Mouse (Mus musculus): ENCODE measurements at regions not wholly inside any gene's neighbourhood (a gene's known extent, or its start where the extent isn't known, plus 50 kb on each side); places are given as distances from the start of the nearest gene placed in this dataset.

DNA sequence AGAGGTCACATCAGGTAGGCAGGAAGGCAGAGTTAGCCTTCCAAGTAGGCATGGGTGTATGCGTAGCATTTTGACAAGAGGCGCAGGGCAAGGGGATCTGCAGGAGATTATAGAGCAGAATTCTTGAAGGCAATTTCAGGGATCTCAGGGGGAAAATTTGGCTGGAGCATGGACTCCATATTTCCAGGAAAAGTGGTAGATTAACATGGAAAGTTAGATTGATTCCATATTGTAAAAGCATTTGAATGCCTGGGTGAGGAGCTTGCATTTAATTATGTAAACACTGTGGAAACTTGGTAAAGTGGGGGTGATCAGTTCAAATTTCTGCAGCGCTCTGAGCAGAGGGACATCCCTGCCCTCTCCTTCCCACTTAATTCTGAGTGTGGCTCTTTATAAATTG is 146.7 kb downstream of the Pax3 start:
- Histone ChIP-seq H3K4me2 (no peak overlapping the region), H3K9ac (no peak overlapping the region), H3K27ac (no peak overlapping the region), H3K27me3 (no peaks in the 10 kb centered on the region), H3K4me1 (replicated peaks) (no peaks in the 10 kb centered on the region), H3K36me3 (no peaks in the 10 kb centered on the region), H3K4me3 (no peak overlapping the region), H3K9me3 (no peaks in the 10 kb centered on the region)
- no peak for ATAC-seq (ENCODE audit: low FRiP score)
- WGBS = 90% methylated on average over 3 of the region's 3 CpGs

GRCm38 (mm10) chr1:78032336-78032735 is 164.6 kb downstream of the Pax3 start:
- no peak for ATAC-seq (ENCODE audit: low FRiP score)
- Histone ChIP-seq H3K27ac (no peak overlapping the region), H3K4me3 (no peak overlapping the region), H3K36me3 (no peaks in the 10 kb centered on the region), H3K9me3 (no peaks in the 10 kb centered on the region), H3K4me2 (no peak overlapping the region), H3K4me1 (replicated peaks) (no peaks in the 10 kb centered on the region), H3K27me3 (no peaks in the 10 kb centered on the region), H3K9ac (no peak overlapping the region)
- 83% methylated on average over 2 of the region's 2 CpGs for WGBS

DNA sequence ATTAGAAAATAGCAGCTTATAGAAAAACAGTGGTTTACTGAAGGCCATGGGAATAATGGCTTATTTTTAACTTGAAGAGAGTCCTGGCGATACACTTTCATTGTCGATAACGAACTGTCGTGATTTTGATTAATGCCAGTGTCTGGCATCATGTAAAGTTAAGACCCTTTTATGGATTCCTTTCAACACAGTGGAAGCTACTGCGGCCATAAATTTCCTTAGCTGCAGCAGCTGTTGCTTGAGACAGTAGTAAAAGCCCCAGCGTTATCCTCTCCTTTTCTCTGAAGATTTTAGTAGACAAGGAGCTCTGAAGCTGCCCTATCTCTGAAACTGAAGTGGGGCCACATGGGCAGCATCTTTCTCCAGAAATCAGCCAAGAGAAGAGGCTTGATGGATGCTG is 175.2 kb downstream of the Pax3 start:
- Histone ChIP-seq H3K27ac (no peak overlapping the region), H3K36me3 (no peaks in the 10 kb centered on the region), H3K27me3 (peaks cover 4% of the 10 kb centered on the region; the same call in 1 of the 2 replicates), H3K4me3 (no peak overlapping the region), H3K9me3 (no peaks in the 10 kb centered on the region), H3K4me2 (no peak overlapping the region), H3K4me1 (replicated peaks) (0 out of 2 replicates have a peak, but pooled peaks cover 4% of the 10 kb centered on the region), H3K9ac (no peak overlapping the region)
- ATAC-seq (ENCODE audit: low FRiP score) = no peak
- 61% methylated on average over 6 of the region's 6 CpGs for WGBS

DNA sequence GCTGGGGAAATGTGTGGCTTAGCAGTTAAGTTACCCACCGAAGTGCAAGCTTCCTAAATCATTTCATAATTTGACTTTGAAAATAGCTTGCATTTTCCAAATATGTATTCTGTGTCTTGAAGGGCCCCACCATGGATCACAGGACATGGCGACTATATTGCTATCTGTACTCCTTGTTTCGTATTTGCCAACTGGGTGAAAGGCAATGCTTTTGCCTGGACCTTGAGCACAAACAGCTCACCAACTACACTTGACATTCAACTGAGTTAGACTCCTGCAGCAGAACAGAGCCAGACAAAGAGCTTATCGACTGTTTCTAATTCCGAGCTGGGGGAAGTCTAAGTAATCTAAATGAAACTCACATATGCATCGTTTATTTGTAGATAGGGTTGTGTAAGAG is 175.9 kb downstream of the Pax3 start:
- Histone ChIP-seq H3K4me3 (no peak overlapping the region), H3K27me3 (peaks cover 4% of the 10 kb centered on the region; the same call in 1 of the 2 replicates), H3K36me3 (no peaks in the 10 kb centered on the region), H3K4me1 (replicated peaks) (peaks cover 9% of the 10 kb centered on the region), H3K4me2 (no peak overlapping the region), H3K27ac (no peak overlapping the region), H3K9me3 (no peaks in the 10 kb centered on the region), H3K9ac (no peak overlapping the region)
- 87% methylated on average over 6 of the region's 6 CpGs for WGBS
- no peak for ATAC-seq (ENCODE audit: low FRiP score)

- ATAC-seq (ENCODE audit: low FRiP score) = no peak
- Histone ChIP-seq H3K27me3 (peaks cover 4% of the 10 kb centered on the region; the same call in 1 of the 2 replicates), H3K4me1 (replicated peaks) (peaks cover 11% of the 10 kb centered on the region), H3K4me2 (no peak overlapping the region), H3K27ac (no peak overlapping the region), H3K4me3 (no peak overlapping the region), H3K9me3 (no peaks in the 10 kb centered on the region), H3K9ac (no peak overlapping the region), H3K36me3 (no peaks in the 10 kb centered on the region)
- WGBS = 79% methylated on average over 6 of the region's 6 CpGs
These were observed 178.9 kb downstream of the Pax3 start for GRCm38 (mm10) chr1:78017949-78018617.

DNA sequence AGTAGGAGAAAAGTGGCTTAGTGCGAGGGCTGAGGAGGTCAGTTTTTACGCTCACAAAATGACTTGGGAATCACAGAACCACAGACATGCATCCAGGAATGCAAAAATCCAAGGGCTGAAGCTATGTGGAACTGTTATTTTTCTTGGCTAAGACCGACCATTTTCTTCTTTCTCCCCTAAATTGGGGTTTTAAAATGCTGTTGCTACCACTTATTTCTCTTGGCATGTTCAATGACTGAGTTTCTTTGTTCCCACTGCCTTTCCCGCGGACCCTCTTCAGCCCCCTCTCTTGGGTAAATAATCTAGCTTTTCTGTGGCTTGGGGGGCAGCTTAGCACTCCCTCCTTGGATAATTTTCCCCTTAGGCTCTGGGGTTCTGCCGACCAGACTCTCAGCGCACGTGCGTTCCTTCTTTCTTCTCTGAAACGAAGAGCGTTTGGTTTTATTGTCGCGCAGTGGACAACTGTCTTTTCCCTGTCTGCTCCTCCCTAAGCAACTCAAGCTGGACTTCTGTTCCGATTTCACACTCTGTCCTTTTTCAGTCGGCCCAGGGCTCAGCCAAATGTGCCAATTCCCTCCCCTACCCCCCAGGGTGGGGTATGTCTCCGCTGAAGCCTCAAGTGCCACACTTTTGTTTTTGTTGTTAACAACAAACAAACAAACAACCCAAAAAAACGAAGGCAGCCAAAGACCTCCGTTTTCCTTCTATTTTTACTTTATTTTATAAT is 180.2 kb downstream of the Pax3 start:
- H3K9me3 ChIP-seq = no peaks in the 10 kb centered on the region
- 41% methylated on average over 18 of the region's 18 CpGs for WGBS
- H3K27me3 ChIP-seq = peaks cover 4% of the 10 kb centered on the region; the same call in 1 of the 2 replicates
- ATAC-seq (ENCODE audit: low FRiP score) = no peak
- no peak overlapping the region for H3K9ac ChIP-seq
- no peak overlapping the region for H3K27ac ChIP-seq
- no peaks in the 10 kb centered on the region for H3K36me3 ChIP-seq
- no peak overlapping the region for H3K4me3 ChIP-seq
- H3K4me2 ChIP-seq = peak overlapping the region; percentile 44
- peaks cover 9% of the 10 kb centered on the region for H3K4me1 ChIP-seq (replicated peaks)

GRCm38 (mm10) chr1:78015999-78016398 is 180.9 kb downstream of the Pax3 start:
- no peak overlapping the region for H3K9ac ChIP-seq
- no peak for ATAC-seq (ENCODE audit: low FRiP score)
- WGBS = 38% methylated on average over 3 of the region's 3 CpGs

DNA sequence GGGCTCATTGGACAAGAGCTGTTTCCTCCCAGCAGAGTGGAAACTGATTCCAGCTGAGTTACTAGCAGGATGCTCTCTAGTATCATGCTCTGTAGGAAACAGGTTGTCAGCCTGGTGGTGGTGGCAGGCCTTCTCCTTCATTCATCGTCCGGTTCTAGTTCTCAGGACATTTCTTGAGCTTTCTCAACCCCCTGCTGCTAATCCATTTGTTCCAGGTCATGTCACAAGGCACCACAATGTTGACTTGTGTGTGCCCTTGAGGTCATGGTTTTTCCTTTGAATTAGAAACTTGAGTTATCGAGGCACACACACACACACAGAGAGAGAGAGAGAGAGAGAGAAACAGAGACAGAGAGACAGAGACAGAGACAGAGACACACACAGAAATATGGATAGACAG is 183.5 kb downstream of the Pax3 start:
- H3K9me3 ChIP-seq = no peaks in the 10 kb centered on the region
- 10% methylated on average over 3 of the region's 3 CpGs for WGBS
- H3K27me3 ChIP-seq = peaks cover 4% of the 10 kb centered on the region; the same call in 1 of the 2 replicates
- ATAC-seq (ENCODE audit: low FRiP score) = no peak
- H3K4me1 ChIP-seq (replicated peaks) = peaks cover 9% of the 10 kb centered on the region
- no peak overlapping the region for H3K27ac ChIP-seq
- no peak overlapping the region for H3K9ac ChIP-seq
- H3K36me3 ChIP-seq = no peaks in the 10 kb centered on the region
- H3K4me3 ChIP-seq = no peak overlapping the region
- no peak overlapping the region for H3K4me2 ChIP-seq

More at GRCm38 (mm10) chr1:78015999-78016398, 180.9 kb downstream of the Pax3 start:
- H3K9me3 ChIP-seq = no peaks in the 10 kb centered on the region
- H3K4me1 ChIP-seq (replicated peaks) = peaks cover 9% of the 10 kb centered on the region
- no peak overlapping the region for H3K27ac ChIP-seq
- no peak overlapping the region for H3K4me3 ChIP-seq
- peaks cover 4% of the 10 kb centered on the region; the same call in 1 of the 2 replicates for H3K27me3 ChIP-seq
- no peaks in the 10 kb centered on the region for H3K36me3 ChIP-seq
- no peak overlapping the region for H3K4me2 ChIP-seq

GRCm38 (mm10) chr1:78008811-78009410 is 188.0 kb downstream of the Pax3 start:
- no peak for ATAC-seq (ENCODE audit: low FRiP score)
- no peak overlapping the region for H3K4me3 ChIP-seq
- H3K9me3 ChIP-seq = no peaks in the 10 kb centered on the region
- H3K27me3 ChIP-seq = 0 out of 2 replicates have a peak, but pooled peaks cover 10% of the 10 kb centered on the region
- H3K27ac ChIP-seq = no peak overlapping the region
- 39% methylated on average over 16 of the region's 16 CpGs for WGBS
- H3K36me3 ChIP-seq = no peaks in the 10 kb centered on the region
- H3K4me2 ChIP-seq = no peak overlapping the region
- no peaks in the 10 kb centered on the region for H3K4me1 ChIP-seq (replicated peaks)
- no peak overlapping the region for H3K9ac ChIP-seq

DNA sequence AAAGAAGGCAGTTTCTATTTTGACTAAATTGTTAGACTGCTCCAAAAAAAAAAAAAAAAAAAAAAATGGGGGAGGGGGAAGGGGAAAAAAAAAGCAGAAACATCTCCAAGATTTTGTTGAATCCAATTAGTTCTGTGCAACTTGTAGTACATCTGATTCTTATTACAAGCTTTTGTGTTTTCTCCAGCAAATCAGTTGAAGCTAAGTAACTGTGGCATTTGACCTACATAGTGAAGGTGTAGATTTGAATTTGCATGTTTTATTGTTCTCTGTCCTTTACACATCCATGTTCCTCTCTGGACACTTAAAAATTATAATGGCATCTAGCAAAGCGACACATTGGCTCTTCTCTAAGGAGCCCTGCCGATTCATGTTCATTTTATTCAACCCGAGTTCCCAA is 192.6 kb downstream of the Pax3 start:
- 86% methylated on average over 3 of the region's 3 CpGs for WGBS
- Histone ChIP-seq H3K27me3 (0 out of 2 replicates have a peak, but pooled peaks cover 10% of the 10 kb centered on the region), H3K4me2 (no peak overlapping the region), H3K4me1 (replicated peaks) (no peaks in the 10 kb centered on the region), H3K36me3 (no peaks in the 10 kb centered on the region), H3K9ac (no peak overlapping the region), H3K27ac (no peak overlapping the region), H3K9me3 (no peaks in the 10 kb centered on the region), H3K4me3 (no peak overlapping the region)
- ATAC-seq (ENCODE audit: low FRiP score) = no peak

GRCm38 (mm10) chr1:77998727-77999126 is 198.2 kb downstream of the Pax3 start:
- no peak overlapping the region for H3K27ac ChIP-seq
- no peak overlapping the region for H3K9ac ChIP-seq
- no peaks in the 10 kb centered on the region for H3K27me3 ChIP-seq
- no peak overlapping the region for H3K4me3 ChIP-seq
- ATAC-seq (ENCODE audit: low FRiP score) = no peak
- no peaks in the 10 kb centered on the region for H3K9me3 ChIP-seq
- H3K36me3 ChIP-seq = no peaks in the 10 kb centered on the region
- H3K4me2 ChIP-seq = no peak overlapping the region
- 84% methylated on average over 3 of the region's 3 CpGs for WGBS
- no peaks in the 10 kb centered on the region for H3K4me1 ChIP-seq (replicated peaks)

- H3K4me1 ChIP-seq (replicated peaks) = no peaks in the 10 kb centered on the region
- no peaks in the 10 kb centered on the region for H3K9me3 ChIP-seq
- peaks cover 29% of the 10 kb centered on the region for H3K27me3 ChIP-seq
- no peak overlapping the region for H3K9ac ChIP-seq
- H3K4me3 ChIP-seq = no peak overlapping the region
- no peak overlapping the region for H3K27ac ChIP-seq
- H3K36me3 ChIP-seq = no peaks in the 10 kb centered on the region
- WGBS = 83% methylated on average over 4 of the region's 4 CpGs
- no peak overlapping the region for H3K4me2 ChIP-seq
- ATAC-seq (ENCODE audit: low FRiP score) = no peak
These were observed 215.4 kb downstream of the Pax3 start for GRCm38 (mm10) chr1:77981528-77981927.

Measured in hindbrain, embryonic 13.5 days (tissue).